Mouse (Mus musculus): ENCODE measurements at regions not wholly inside any gene's neighbourhood (a gene's known extent, or its start where the extent isn't known, plus 50 kb on each side); places are given as distances from the start of the nearest gene placed in this dataset.
A peak's percentile ranks its signal among the peaks of the same experiment; 100 is the strongest.

GRCm38 (mm10) chr5:64667053-64667452 is 136.1 kb upstream of the Klf3 start:
- TF ChIP-seq USF1 (IDR thresholded peaks at IDR 0.05; ENCODE audit: low read depth) (no peak), MAX (IDR thresholded peaks at IDR 0.05) (peak; percentile 71)
